Mouse (Mus musculus) fat pad, adult 2 months (tissue): ENCODE results near the gene Disp3.

Source experiments
- DNase-seq: peaks from one replicate; pipeline ENCODE4 v3.0.0-alpha.2; 2011; ENCODE audit warnings: low read depth, low spot score; ENCODE audit errors: extremely low read depth

Gene Disp3

DNA sequence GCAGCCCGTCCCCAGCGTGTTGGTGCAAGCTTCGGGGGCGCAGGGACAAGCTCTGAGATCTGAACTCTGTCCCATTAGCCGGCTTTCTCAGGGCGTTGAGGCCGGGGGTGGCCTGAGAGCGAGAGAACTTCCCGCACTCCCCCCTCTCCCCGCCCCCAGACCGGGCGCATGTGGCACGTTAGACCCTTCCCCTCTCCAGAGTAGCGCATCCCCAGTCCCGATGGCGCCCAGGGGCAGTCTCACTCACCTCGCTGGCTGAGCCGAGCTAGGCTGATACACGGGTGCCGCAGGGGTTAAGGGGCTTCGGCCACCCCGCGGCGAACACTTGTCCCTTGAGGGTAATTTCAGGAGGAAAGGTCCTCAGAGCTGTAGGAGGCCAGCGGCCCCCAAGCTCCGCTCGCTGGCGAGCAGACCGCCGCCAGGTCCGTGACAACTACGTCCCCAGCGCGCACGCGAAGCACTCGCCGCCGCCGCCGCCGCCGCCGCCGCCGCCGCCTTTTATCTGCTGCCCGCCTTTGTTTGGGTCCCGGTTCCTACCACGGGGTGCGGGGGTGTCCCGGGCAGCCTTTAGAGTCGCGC, at the start of gene Disp3:
Gene Disp3 (minus strand): TSS at position 490 of the 579 bp plus-strand sequence.
- no peak for DNase-seq

DNA sequence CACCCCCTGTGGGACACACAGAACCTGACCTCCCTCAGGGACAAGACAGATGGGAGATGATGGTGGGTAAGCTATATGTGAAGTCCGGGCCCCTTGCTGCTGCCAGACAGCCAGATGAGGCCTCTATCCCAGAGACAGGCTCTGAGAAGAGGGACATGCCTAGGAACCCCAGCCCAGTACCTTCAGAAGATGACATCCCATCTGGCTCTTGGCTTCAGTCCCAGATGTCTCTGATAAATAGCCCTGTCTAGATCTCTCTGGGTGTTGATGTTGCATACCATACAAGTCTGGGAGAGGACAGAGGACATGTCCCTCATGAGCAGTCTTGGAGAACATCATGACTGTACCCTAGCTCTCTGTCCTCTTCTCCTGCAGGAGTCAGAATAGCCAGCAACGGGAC, 42.5 kb upstream of the Disp3 start:
- DNase-seq = no peak

DNA sequence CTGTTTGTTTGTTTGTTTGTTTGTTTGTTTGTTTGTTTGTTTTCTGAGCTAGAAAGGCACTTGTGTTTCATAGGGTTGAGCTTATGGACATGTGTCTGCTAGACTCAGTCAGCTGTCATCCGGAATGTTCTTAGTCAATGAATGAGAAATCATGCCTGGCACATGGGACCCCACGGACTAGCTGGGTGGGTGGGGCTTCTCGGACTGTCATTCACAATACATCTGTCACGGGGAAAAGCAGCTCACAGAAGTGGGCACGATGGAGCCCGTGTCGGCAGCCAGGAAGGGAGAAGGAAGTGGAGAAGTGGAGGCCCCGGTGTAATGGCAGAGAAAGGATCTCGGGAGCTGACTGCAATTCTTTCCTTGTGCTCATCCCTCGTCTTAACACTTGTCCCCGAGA, 41.7 kb upstream of the Disp3 start:
- DNase-seq = no peak

DNA sequence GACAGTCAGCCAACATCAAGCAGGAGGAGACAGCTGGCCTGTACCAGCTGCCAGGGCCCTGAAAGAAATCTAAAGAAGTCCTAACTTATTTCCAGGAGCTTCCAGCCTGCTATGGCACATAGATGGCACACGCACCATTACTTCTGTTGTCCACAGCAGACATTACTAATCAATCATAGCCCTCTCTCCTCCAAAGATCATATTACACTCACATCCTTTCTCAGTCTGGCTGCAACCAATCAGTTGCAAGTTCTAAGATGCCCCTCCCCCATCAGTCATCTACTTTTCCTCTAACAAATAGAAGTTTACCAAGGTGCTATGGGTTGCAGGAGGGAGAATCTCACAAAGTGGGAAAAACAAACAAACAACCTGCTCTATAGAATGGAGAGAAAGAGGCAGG, 40.5 kb upstream of the Disp3 start:
- DNase-seq = no peak

DNA sequence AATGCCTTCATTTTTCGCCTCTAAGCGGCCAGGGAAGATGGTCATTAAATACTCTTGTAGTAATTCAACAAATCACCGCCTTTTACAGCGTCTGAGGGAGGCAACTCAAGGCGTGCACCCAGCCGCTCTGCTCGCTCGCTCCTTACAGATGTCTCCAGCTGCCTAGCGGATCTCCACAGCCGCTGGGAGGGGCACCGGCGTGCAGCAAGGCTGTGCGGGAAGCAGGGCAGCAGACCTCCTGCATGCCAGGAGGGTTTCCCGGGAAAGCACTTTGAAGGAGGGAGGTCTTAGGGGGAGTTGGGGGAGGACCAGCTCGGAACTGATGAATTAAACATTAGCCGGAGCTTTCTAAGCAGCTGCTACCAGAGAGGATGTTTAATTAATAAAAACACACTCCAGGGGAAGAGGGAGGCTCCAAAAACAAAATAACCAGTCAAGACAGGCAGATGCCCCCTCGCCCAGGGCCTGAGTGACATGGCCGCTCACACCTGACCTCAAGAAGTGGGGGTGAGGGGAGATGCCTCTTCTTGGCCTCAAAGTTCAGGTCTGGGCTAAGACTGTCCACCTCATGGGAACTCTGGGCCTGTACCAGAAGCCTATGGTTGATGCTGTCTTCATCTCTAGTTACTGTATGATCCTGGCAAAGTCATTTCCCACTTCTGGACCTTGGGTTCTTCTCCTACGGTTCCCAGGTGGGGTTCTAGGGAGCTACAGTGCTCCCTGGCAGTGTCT, 39.7 kb upstream of the Disp3 start:
- no peak for DNase-seq

DNA sequence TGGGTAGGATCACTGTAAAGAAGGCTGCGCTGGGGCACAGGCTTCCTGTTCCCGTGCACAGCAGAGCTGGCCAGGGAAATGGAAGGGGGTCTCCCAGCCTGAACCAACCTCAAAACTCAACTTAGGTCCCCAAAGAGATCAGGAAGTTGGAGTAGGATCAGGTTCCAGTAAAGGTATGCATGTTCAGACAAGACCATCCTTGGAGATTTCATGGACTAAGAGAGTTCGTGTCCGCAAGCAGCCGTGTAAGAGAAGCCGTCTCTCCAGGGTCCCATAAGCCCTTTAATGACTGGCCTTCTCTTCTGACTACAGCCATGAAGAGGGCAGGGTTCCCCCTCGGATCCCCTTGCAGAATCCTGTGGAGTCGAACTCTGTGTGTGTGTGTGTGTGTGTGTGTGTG, 39.0 kb upstream of the Disp3 start:
- DNase-seq = no peak

GRCm38 (mm10) chr4:148325951-148326350, 38.2 kb upstream of the Disp3 start:
- no peak for DNase-seq

GRCm38 (mm10) chr4:148325057-148325456, 37.3 kb upstream of the Disp3 start:
- no peak for DNase-seq

GRCm38 (mm10) chr4:148322152-148322551, 34.4 kb upstream of the Disp3 start:
- DNase-seq = no peak

GRCm38 (mm10) chr4:148319366-148319765, 31.6 kb upstream of the Disp3 start:
- no peak for DNase-seq

DNA sequence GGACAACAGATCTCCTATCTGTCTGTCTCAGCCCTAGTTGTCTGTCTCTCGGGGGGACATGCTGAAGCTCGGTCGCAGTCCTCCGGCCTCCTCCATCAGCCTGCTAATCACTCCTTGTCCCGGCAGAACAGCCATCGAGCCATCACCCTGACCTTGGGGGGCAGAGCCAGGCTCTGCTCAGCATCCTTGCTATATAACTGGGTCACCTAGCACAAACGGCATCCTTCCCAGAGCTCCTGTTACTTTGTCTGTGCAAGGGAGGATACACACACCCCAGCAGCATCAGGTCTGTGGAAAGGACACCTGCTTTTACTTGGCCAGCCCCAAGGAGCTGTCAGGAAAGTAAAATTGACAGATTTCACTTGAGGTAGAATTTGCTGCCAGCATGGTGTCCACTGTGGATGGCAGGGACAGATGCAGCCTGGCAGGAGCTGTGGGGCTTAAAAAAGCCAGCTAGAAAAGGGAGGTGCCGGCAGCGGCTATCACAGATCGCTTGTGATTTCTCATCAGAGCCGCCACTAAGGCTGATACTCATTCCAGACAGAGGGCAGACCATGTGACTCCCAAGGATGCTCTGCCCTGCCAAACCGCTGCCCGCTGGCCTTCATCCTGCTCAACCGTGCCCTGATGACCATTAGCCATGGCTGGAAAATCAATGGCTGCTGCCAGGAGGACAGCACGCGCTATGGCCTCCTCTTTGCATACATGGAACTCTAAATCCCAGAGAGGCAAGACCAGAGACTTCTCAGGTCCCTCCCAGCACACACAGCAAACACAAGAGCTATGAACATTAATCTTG, 27.8 kb upstream of the Disp3 start:
- DNase-seq = no peak

- no peak for DNase-seq
These were observed 26.6 kb upstream of the Disp3 start for GRCm38 (mm10) chr4:148314396-148314795.

DNA sequence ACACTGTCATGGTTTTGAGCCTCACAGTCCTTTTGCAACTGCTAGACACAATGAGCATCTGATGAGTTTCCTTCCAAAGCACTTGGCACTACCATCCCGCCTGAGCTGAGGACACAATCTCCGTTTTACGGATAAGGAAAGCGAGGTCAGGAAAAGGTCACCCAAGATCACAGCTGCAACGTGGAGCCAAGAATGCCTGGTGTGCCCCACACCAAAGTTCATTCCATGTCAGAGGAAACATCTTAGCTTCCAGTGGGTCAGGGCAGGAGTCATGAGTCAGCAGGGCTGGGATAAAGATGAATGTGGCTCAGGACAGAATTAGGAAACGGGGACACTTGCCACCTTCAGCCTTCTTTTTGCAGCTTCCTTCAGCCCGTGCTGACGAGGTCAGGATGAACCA, 25.8 kb upstream of the Disp3 start:
- no peak for DNase-seq

- DNase-seq = no peak
These were observed 24.7 kb upstream of the Disp3 start for GRCm38 (mm10) chr4:148312296-148313116.

DNA sequence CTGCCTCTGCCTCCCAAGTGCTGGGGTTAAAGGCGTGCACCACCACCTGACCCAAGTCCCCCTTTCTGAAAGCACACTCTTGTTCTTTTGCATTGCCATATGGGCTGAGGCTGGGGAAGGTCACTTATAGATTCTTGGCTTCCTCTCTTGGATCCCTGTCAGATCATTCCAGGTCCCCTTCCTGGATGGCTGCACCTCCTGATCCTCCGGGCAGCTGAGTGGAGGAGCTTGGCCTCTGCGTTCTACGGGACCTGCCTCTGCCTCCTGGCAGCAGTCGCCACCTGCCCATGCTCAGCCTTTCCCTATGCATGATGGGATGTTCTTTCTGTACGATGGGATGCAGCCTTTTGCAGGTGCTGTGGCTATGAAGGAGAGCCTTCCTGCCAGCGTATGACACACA, 23.1 kb upstream of the Disp3 start:
- DNase-seq = no peak

- no peak for DNase-seq
These were observed 22.4 kb upstream of the Disp3 start for GRCm38 (mm10) chr4:148310126-148310525.

DNA sequence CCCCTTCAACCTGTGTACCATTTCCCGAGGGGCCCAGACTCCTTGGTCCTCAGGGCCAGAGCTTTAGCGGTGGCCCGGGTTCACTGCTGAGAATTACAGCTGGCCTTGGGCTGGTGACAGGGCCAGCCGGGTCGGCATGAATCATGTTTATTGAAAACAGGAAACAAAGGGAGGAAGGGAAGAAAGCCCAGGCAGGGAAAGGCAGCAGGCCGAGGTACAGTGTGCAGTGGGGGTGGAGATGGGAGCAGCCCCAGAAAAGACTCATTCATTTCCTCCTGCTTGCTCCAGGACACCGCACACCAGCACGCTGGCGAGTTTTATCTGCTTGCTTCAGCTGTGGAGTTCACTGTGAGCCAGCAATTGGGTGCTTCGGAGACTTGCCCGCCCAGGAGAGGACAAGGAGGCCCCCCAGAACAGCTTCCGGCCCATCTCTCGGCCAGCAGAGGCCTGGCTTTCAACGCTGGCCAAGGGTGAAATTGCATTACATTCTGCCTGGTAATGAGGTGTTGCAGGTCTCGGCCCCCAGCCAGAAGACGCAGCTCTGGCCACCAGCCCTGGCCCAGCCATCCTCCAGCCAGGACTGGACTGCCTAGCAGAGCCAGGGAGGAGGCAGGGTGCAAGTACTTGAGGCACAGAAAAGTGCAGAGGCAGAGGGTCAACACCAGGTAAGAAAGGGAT, 18.8 kb upstream of the Disp3 start:
- no peak for DNase-seq

- no peak for DNase-seq
These were observed 11.0 kb upstream of the Disp3 start for GRCm38 (mm10) chr4:148298720-148299119.

- no peak for DNase-seq
These were observed 9.9 kb upstream of the Disp3 start for GRCm38 (mm10) chr4:148297640-148298039.

DNA sequence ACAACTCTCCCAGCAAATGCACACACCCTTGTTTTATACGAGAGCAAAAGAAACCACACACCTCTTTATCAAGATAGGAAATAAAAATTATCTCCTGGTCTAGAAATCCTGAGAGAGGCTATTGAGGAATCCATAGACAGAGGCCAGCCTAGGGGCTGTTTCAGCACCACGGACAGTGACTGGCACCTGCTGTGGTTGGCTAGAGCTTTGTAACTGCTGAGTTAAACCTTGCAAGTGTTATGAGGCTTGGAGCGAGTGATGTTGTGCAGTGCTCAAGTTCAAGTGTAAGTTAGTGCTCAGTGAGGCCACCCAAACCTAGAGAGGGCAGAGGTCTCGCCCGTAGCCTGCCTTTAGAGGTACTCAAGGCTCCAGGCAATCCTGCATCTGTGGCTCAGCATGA, 5.6 kb upstream of the Disp3 start:
- DNase-seq = no peak

DNA sequence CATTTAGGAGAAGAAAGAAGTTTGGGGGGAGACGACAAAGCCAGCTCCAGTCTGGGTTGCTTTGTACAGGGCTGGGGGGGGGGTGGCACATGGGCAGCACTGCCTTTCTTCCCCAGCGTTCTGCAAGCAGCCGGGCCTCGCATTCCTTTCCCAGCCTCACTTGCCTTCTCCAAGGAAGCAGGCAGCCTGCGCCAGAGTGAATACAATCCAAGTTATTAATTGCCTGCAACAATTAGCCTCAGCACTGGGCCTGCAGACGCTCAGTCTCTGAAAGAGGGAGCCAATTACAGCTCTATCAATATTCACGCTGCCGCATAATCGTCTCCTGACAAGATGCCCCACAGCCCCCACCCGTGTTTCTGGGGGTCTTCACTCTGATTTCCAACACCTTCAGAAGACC, 4.1 kb upstream of the Disp3 start:
- DNase-seq = no peak
